Mouse (Mus musculus) midbrain, postnatal 0 days (tissue): ENCODE data around the gene Wnt5b. TPM values are rescaled to one million over a fixed set of nuclear protein-coding genes. Genes with fewer than 3 reads are reported as not detected.
"Not testable (repeated sequence)": the region's sequence is repeated elsewhere in the genome, so short reads cannot be mapped to it uniquely, and the experiment has no call there.

Experiments used
- ATAC-seq: fragments of 200-750 bp; cut with Nextera tagmentation; 2 replicates; pipeline ENCODE4 v1.8.0; 2017; ENCODE audit warnings: moderate number of reproducible peaks, mild to moderate bottlenecking, moderate TSS enrichment, moderate library complexity; ENCODE audit not compliant: low FRiP score
- DNase-seq: peaks from one replicate; pipeline ENCODE4 v3.0.0-alpha.2; 2015; ENCODE audit warnings: low spot score
- H3K27ac ChIP-seq: fragments of 300-500 bp; sonication (generic); 2 replicates; pipeline ENCODE4 v1.5.1; 2014; ENCODE audit warnings: low read depth, mild to moderate bottlenecking, low read length, mixed read lengths
- H3K27me3 ChIP-seq: fragments of 300-500 bp; sonication (generic); 2 replicates; pipeline ENCODE4 v1.6.1; 2014; ENCODE audit warnings: low read length, control low read depth, mixed read lengths; ENCODE audit not compliant: insufficient read depth
- H3K36me3 ChIP-seq: fragments of 300-500 bp; sonication (generic); 2 replicates; pipeline ENCODE4 v1.6.1; 2014; ENCODE audit warnings: low read length, control low read depth, mixed read lengths; ENCODE audit not compliant: insufficient read depth
- H3K4me1 ChIP-seq: fragments of 300-500 bp; sonication (generic); 2 replicates; pipeline ENCODE4 v1.6.1; 2014; ENCODE audit warnings: mild to moderate bottlenecking, control low read depth, antibody characterized with exemption, low read length, mixed read lengths; ENCODE audit not compliant: insufficient read depth
- H3K4me2 ChIP-seq: fragments of 300-500 bp; sonication (generic); 2 replicates; pipeline ENCODE4 v1.6.1; 2014; ENCODE audit warnings: low read depth, mild to moderate bottlenecking, low read length, mixed read lengths; ENCODE audit not compliant: poor library complexity, severe bottlenecking
- H3K4me3 ChIP-seq: fragments of 300-500 bp; sonication (generic); 2 replicates; pipeline ENCODE4 v1.5.1; 2014; ENCODE audit warnings: low read depth, mild to moderate bottlenecking, low read length, moderate library complexity
- H3K9ac ChIP-seq: fragments of 300-500 bp; sonication (generic); replicated peaks from 2 replicates; pipeline ENCODE4 v1.6.1; 2014; ENCODE audit warnings: mild to moderate bottlenecking, low read length, moderate library complexity, mixed read lengths; ENCODE audit not compliant: poor library complexity, severe bottlenecking
- H3K9me3 ChIP-seq: fragments of 300-500 bp; sonication (generic); 2 replicates; pipeline ENCODE4 v1.6.1; 2016; ENCODE audit warnings: low read length, control low read depth
- CTCF ChIP-seq: IDR thresholded peaks from 2 replicates; pipeline ENCODE4 v1.5.1; 2016; ENCODE audit warnings: antibody characterized with exemption, mild to moderate bottlenecking
- WGBS: fragments of 180-500 bp; shearing (Covaris S2); extraction: QIAGEN DNeasy Blood & Tissue Kit; methylation state at CpG from one replicate; pipeline ENCODE4 v1.1.7; 2014; 5-methylcytosine and 5-hydroxymethylcytosine counted together
- polyA plus RNA-seq: library from polyadenylated mRNA; unstranded; fragments of >200 nt; fragmentation: Nextera tagmentation; extraction: Ambion mirVana; gene quantifications from 2 replicates; pipeline ENCODE4 v1.2.1, GENCODE M21; 2015
- total RNA-seq: library from RNA; depleted of rRNA; stranded (reverse); fragments of >200 nt; gene quantifications from 2 replicates; pipeline ENCODE4 v1.2.3, GENCODE M21; 2014

Wnt5b gene
- total and polyA plus RNA-seq, 2 experiments from 2014 or later, result 1.6 to 2.1 TPM

DNA sequence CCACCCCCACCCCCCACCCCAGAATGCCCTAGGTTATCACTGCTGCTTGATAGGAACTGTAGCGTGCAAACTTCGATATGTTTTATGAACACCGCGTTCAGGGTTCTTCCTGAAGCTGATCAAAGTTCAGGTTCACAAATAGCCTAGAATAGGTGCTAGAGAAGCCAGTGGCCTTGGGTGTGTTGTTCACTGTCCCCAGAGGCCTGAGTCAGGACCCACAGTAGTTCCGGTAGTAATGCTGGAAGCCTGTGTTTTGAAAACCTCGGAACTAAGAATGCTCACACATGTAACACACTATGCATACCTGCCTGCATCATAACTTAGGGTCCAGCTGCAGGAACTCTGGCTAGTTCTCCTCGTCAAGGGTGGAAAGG, 57.1 kb downstream of the Wnt5b start:
- Histone ChIP-seq H3K4me2 (no peak overlapping the region), H3K4me1 (peaks cover 16% of the 10 kb centered on the region), H3K4me3 (no peak overlapping the region), H3K27ac (no peak overlapping the region), H3K9me3 (no peaks in the 10 kb centered on the region), H3K27me3 (no peaks in the 10 kb centered on the region), H3K9ac (no peak overlapping the region), H3K36me3 (peaks cover 6% of the 10 kb centered on the region; the same call in 1 of the 2 replicates)
- no peak for DNase-seq
- no peak for ATAC-seq
- 92% methylated on average over 7 of the region's 7 CpGs for WGBS
- TF ChIP-seq CTCF, result no peak

DNA sequence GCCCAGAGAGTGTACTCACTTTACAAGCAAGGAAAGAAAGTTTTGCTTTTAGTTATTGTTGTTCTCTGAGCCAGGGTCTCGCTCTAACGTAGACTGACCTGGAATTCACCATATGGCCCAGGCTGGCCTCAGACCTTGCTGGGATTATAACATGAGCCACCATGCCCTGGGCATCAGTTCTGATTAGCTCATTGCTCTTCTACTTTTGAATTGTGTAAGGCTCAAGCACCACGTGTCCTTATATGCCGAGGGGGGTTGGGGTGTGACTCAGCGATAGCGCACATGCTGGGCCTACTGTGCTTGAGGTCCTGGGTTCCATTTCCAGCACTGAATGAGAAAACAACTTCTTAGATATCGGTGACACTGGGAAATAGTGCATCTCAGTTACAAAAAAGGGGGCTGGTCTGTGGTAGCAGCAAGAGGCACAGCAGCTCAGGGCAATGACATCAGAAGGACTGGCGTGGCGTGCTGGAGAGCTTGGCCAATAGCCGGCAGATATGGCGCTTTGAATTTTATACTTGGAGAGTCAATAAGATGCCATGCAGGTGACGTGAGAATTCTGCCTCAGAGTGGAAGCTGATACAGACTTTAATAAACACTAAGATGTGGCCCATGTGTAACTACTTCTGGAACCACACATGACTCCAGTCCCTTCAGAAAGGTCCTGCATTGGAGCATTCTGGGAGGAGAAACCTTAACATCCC, 57.6 kb downstream of the Wnt5b start:
- peaks cover 6% of the 10 kb centered on the region; the same call in 1 of the 2 replicates for H3K36me3 ChIP-seq
- ATAC-seq (no peak), DNase-seq (no peak)
- no peak for TF ChIP-seq CTCF
- H3K27ac ChIP-seq, result no peak overlapping the region
- no peaks in the 10 kb centered on the region for H3K9me3 ChIP-seq
- H3K4me2 ChIP-seq, result no peak overlapping the region
- H3K4me1 ChIP-seq, result peaks cover 16% of the 10 kb centered on the region
- no peak overlapping the region for H3K4me3 ChIP-seq
- WGBS, result 70% methylated on average over 12 of the region's 12 CpGs
- H3K9ac ChIP-seq, result no peak overlapping the region
- H3K27me3 ChIP-seq, result no peaks in the 10 kb centered on the region

DNA sequence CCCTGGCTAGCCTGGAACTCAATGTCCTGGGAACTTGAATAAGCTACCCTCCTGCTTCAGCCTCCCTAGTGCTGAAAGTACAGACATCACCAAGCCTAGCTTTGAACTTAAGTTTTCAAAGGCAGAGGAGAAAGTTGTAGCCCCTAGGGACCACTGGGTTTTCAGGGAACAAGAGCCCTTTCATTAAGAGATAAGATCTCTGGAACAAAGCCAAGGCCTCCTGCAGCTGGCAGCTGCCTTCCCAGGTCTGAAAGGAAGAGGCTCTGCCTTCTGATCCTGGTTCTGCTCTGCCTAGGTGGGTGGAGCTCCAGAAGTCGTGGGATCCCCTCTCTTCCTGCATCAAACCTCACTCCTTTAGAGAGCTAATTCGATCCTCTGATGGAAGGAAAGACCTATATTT, 58.7 kb downstream of the Wnt5b start:
- H3K4me1 ChIP-seq, result peaks cover 11% of the 10 kb centered on the region
- H3K27ac ChIP-seq, result no peak overlapping the region

DNA sequence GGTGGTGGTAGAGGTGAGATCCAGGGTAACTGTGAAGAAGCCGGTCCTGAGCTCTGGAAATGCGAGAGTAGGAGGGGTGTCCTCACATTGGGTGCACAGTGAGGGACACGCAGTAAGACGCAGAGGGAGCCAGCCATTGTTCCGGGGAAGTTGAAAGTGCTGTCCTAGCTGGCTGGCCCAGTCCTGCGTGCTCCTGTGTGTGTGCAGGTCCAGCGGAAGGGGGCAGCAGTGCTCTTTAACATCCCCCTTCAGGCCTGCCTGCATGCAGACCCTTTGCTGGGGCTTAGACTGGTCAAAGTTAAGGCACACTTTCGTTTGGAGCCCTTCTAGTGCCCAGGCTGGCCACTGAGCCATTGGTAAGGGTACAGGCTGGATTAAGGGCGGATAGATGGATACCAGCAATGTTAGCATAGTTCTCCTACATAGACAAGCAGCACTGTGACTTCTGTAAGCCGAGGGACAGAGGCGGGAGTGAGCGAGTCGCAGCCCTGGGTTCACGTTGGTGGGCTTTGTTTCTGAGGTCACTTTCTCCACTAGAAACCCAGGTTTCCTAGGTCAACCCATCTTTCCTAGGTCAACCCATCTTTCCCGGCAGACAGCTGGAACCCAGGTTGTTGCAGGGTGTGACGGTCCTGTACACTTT, 61.1 kb downstream of the Wnt5b start:
- no peak for ATAC-seq

More for the DNA sequence above, 58.7 kb downstream of the Wnt5b start:
- DNase-seq (peak; percentile 51), ATAC-seq (no peak)
- H3K4me3 ChIP-seq, result no peak overlapping the region
- no peak overlapping the region for H3K4me2 ChIP-seq
- H3K9ac ChIP-seq, result no peak overlapping the region
- TF ChIP-seq CTCF, result no peak
- H3K27me3 ChIP-seq, result no peaks in the 10 kb centered on the region
- peaks cover 6% of the 10 kb centered on the region; the same call in 1 of the 2 replicates for H3K36me3 ChIP-seq
- 8% methylated on average over 2 of the region's 2 CpGs for WGBS
- no peaks in the 10 kb centered on the region for H3K9me3 ChIP-seq

DNA sequence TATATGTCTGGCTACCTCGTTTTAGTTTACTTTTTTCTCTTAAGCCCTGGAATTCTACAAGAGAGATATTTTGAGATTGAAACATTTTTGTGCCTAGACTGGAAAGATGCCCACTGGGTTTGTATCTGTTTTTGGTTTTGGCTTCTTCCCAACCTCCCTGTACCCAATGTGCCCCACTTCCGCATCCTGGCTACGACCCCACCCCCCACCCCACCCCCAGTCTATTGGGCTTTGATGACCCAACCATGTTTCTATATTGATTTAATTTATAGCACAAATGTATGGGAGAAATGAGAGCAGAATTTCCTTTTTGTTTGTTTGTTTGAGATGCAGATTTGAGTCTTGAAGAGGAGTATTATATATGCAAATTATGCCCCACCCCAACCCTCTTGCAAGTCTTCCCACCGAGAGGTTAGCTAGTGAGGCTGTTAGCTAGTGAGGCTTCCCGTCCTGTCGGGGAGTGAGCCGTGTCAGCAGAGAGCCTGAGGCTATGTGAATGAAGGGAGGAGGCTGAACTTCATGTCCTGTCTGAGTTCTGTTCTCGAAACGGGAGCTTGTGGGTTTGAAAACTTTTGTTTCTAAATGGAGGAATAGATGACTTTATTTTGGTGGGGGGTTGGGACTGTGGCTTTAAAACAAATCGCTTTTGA, 62.3 kb downstream of the Wnt5b start:
- not testable (repeated sequence) for H3K36me3 ChIP-seq, H3K9ac ChIP-seq, H3K9me3 ChIP-seq, ATAC-seq, H3K27me3 ChIP-seq, H3K4me1 ChIP-seq, H3K27ac ChIP-seq, DNase-seq
- Histone ChIP-seq H3K4me3 (peak overlapping the region; percentile 88), H3K4me2 (peak overlapping the region; percentile 95)
- 5% methylated on average over 10 of the region's 10 CpGs for WGBS

More for the DNA sequence above, 61.1 kb downstream of the Wnt5b start:
- peak; percentile 74 for DNase-seq
- Histone ChIP-seq H3K36me3 (peaks cover 6% of the 10 kb centered on the region; the same call in 1 of the 2 replicates), H3K4me3 (peak overlapping the region; percentile 23), H3K9ac (no peak overlapping the region), H3K9me3 (no peaks in the 10 kb centered on the region), H3K27ac (no peak overlapping the region), H3K27me3 (no peaks in the 10 kb centered on the region), H3K4me1 (peaks cover 10% of the 10 kb centered on the region), H3K4me2 (peak overlapping the region; percentile 46)
- whole genome bisulfite sequencing, result 32% methylated on average over 16 of the region's 16 CpGs
- peak; percentile 67 for TF ChIP-seq CTCF
